ENCODE assay signal across 13 mouse cellular contexts in the genomic region with DNA sequence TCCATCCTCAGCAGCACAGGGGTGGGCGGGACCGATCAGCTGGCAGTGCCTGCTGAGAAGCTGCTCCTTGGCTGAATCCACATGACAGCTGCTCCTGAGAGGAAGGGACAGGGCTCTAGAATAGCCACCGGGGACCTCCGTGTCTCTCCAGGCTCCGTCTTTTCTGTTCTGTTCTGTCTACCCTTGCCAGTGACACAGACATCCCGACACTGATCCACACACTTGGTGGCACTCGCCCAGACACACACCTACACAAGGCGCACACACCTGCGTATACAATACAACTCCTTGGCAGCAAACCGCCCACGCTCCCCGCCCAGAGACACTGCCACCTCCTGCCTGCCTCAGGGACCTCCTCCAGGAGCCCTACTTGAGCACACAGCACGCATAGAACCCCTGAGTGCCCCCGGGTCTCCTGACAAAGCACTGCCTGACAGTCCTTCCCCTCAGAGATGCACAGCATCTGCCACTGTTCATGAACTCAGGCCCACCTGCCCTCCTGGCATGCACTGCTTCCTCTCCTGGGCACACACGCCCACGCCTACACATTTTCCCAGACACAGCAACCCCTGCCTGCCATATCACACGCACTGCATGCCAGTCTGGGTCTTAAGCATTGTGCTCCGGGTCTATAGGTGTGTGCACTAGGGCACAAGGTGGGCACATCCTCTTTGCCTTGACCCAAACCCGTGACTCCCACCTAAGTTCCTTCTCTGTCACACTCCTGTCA. TPM values are rescaled to one million over a fixed set of nuclear protein-coding genes. Genes with fewer than 3 reads are reported as not detected.
DNase-seq lines count a peak whose midpoint lies in the region; ATAC-seq lines count a peak whose summit lies in the region.
"Had no signal": no experiment of that assay in that cellular context is flagged by ENCODE, and none has a peak within 500 bp of the region (broad histone marks: within the 10 kb centered on the region; RNA-seq: fewer than 3 reads in every experiment).

No protein-coding gene starts in this region.

- ATAC-seq in megakaryocyte, adult 5-6 weeks (ENCODE audit: poor library complexity, severe bottlenecking): no peak
- no peak for ATAC-seq in forebrain, embryonic 14.5 days
- ATAC-seq: activated CD4-positive, CD25-positive, alpha-beta regulatory T cell, adult 4 months had no signal

- H3K9ac ChIP-seq in forebrain, embryonic 14.5 days (ENCODE audit: low read length): peak overlapping the region; percentile 83

- H3K27me3 ChIP-seq in megakaryocyte, embryonic 14.5 days (replicated peaks): peaks cover 99% of the 10 kb centered on the region
- no peaks in the 10 kb centered on the region for H3K27me3 ChIP-seq in forebrain, embryonic 14.5 days (replicated peaks; ENCODE audit: control insufficient read depth, insufficient read depth, low read length)

- H3K9me3 ChIP-seq in megakaryocyte, embryonic 14.5 days: no peaks in the 10 kb centered on the region
- H3K9me3 ChIP-seq in forebrain, embryonic 14.5 days (replicated peaks; ENCODE audit: control insufficient read depth, low read length): no peaks in the 10 kb centered on the region
- H3K9me3 ChIP-seq: embryonic facial prominence, embryonic 10.5 days had no signal

- peaks cover 44% of the 10 kb centered on the region for H3K4me1 ChIP-seq in megakaryocyte, embryonic 14.5 days
- H3K4me1 ChIP-seq in forebrain, embryonic 14.5 days (ENCODE audit: control insufficient read depth, insufficient read depth, low read length): peaks cover 73% of the 10 kb centered on the region

- 56% methylated on average over 19 of the region's 19 CpGs for WGBS in forebrain, embryonic 14.5 days

- peak overlapping the region; percentile 28 for H3K4me3 ChIP-seq in megakaryocyte, embryonic 14.5 days (replicated peaks)
- H3K4me3 ChIP-seq in forebrain, embryonic 14.5 days (ENCODE audit: low read depth, low read length): peak overlapping the region; percentile 67
- H3K4me3 ChIP-seq: embryonic facial prominence, embryonic 10.5 days had no signal

- H3K4me2 ChIP-seq in forebrain, embryonic 14.5 days (ENCODE audit: low read length): peak overlapping the region; percentile 84
- H3K4me2 ChIP-seq: liver, embryonic 11.5 days had no signal

- intact Hi-C loops in left cerebral cortex, postnatal 14 days (cut with DNase I): no loop called here

- no peak overlapping the region for H3K27ac ChIP-seq in forebrain, embryonic 14.5 days (ENCODE audit: low read depth, low read length)
- H3K27ac ChIP-seq: embryonic facial prominence, embryonic 10.5 days had no signal

- peaks cover 11% of the 10 kb centered on the region for H3K36me3 ChIP-seq in megakaryocyte, embryonic 14.5 days (replicated peaks; ENCODE audit: low read length)
- H3K36me3 ChIP-seq in forebrain, embryonic 14.5 days (ENCODE audit: control insufficient read depth, insufficient read depth, low read length): no peaks in the 10 kb centered on the region
- H3K36me3 ChIP-seq: embryonic facial prominence, embryonic 10.5 days had no signal

- no peak for DNase-seq in forebrain, embryonic 14.5 days (ENCODE audit: low spot score)
- DNase-seq in left cerebral cortex, postnatal 14 days (ENCODE audit: low spot score in 2 of 2): peak; percentile 62 to 78
- peak; percentile 62 for DNase-seq in right cerebral cortex, postnatal 14 days
- no peak for DNase-seq in kidney, adult 8-10 months
- no peak for DNase-seq in urinary bladder, postnatal 36 days (ENCODE audit: low spot score in 2 of 2)
- no peak for DNase-seq in urinary bladder, postnatal 4 days (ENCODE audit: low spot score in 2 of 2)
- DNase-seq: heart, postnatal 36 days; thymus, postnatal 14 days had no signal

RNA-seq across cellular contexts. Expression of gene Nrxn2, which starts 2.1 kb away (rescaled TPM):
- polyA plus RNA-seq in megakaryocyte, embryonic 14.5 days (2012; ENCODE audit: insufficient read depth, low replicate concordance): 0.62 and 1.5 TPM in 2 replicates
- 0.21 TPM in 1 of 2 replicates, not detected in the other for total RNA-seq in megakaryocyte, adult 5-6 weeks (2015)
- not detected in 2 replicates for total RNA-seq in megakaryocyte, adult 5-6 weeks (2017)
- 39.5 and 41.7 TPM in 2 replicates for polyA plus RNA-seq in forebrain, embryonic 14.5 days (2014; fragmentation: Nextera tagmentation; extraction: Ambion mirVana)
- total RNA-seq in left cerebral cortex, postnatal 14 days (2021): 100 to 1,000 TPM; 700 to 756 TPM

RNA-seq across cellular contexts. Expression of gene Rasgrp2, which starts 21.5 kb away (rescaled TPM):
- polyA plus RNA-seq in megakaryocyte, embryonic 14.5 days (2012; ENCODE audit: insufficient read depth, low replicate concordance): 458 and 696 TPM in 2 replicates
- 213 and 232 TPM in 2 replicates for total RNA-seq in megakaryocyte, adult 5-6 weeks (2015)
- 195 and 214 TPM in 2 replicates for total RNA-seq in megakaryocyte, adult 5-6 weeks (2017)
- polyA plus RNA-seq in forebrain, embryonic 14.5 days (2014; fragmentation: Nextera tagmentation; extraction: Ambion mirVana): 28.6 and 30.7 TPM in 2 replicates
- total RNA-seq in left cerebral cortex, postnatal 14 days (2021): 10 to 100 TPM; 83.3 to 87.2 TPM

RNA-seq across cellular contexts. Expression of gene Pygm, which starts 36.4 kb away (rescaled TPM):
- polyA plus RNA-seq in megakaryocyte, embryonic 14.5 days (2012; ENCODE audit: insufficient read depth, low replicate concordance): 3.6 TPM in 1 of 2 replicates, not detected in the other
- total RNA-seq in megakaryocyte, adult 5-6 weeks (2015): 0.80 and 3.2 TPM in 2 replicates
- total RNA-seq in megakaryocyte, adult 5-6 weeks (2017): 0.11 and 0.12 TPM in 2 replicates
- 1.3 and 3.0 TPM in 2 replicates for polyA plus RNA-seq in forebrain, embryonic 14.5 days (2014; fragmentation: Nextera tagmentation; extraction: Ambion mirVana)
- total RNA-seq in left cerebral cortex, postnatal 14 days (2021): 10 to 100 TPM; 20.6 to 31.9 TPM

RNA-seq across cellular contexts. Expression of gene Sf1, which starts 57.2 kb away (rescaled TPM):
- polyA plus RNA-seq in megakaryocyte, embryonic 14.5 days (2012; ENCODE audit: insufficient read depth, low replicate concordance): 1,025 and 2,643 TPM in 2 replicates
- total RNA-seq in megakaryocyte, adult 5-6 weeks (2015): 164 and 205 TPM in 2 replicates
- total RNA-seq in megakaryocyte, adult 5-6 weeks (2017): 179 and 212 TPM in 2 replicates
- 90.4 and 115 TPM in 2 replicates for polyA plus RNA-seq in forebrain, embryonic 14.5 days (2014; fragmentation: Nextera tagmentation; extraction: Ambion mirVana)
- 100 to 1,000 TPM; 185 to 186 TPM for total RNA-seq in left cerebral cortex, postnatal 14 days (2021)

Comparison
In these comparisons a context has a peak if more than half of its experiments do, and no peak if none do; other contexts are left out.
1. DNase-seq: peak in left cerebral cortex, postnatal 14 days (2 of 2) and right cerebral cortex, postnatal 14 days (single experiment); none in forebrain, embryonic 14.5 days (single experiment), kidney, adult 8-10 months (0 of 2), urinary bladder, postnatal 36 days (0 of 2) and urinary bladder, postnatal 4 days (0 of 2).
2. RNA of gene Nrxn2, which starts 2.1 kb away (total RNA-seq): 700 to 756 TPM in left cerebral cortex, postnatal 14 days; 0.21 TPM in megakaryocyte, adult 5-6 weeks; every median in the first group is over 100 times any median in the second.
3. RNA of gene Pygm, which starts 36.4 kb away (total RNA-seq): 20.6 to 31.9 TPM in left cerebral cortex, postnatal 14 days; 0.11 to 3.2 TPM in megakaryocyte, adult 5-6 weeks; every median in the first group is over 4 times any median in the second.